Mouse (Mus musculus) limb, embryonic 13.5 days (tissue): ENCODE data around the gene Dlk1. TPM values are rescaled to one million over a fixed set of nuclear protein-coding genes. Genes with fewer than 3 reads are reported as not detected.

Experiments
- ATAC-seq: fragments of 200-750 bp; cut with Nextera tagmentation; 2 replicates; pipeline ENCODE4 v1.8.0; 2017; ENCODE audit warnings: low read depth, moderate number of reproducible peaks, moderate TSS enrichment; ENCODE audit not compliant: low FRiP score
- H3K27ac ChIP-seq: fragments of 300-500 bp; sonication (generic); 2 replicates; pipeline ENCODE4 v1.5.1; 2015; ENCODE audit warnings: inconsistent platforms, mild to moderate bottlenecking, moderate library complexity
- H3K27me3 ChIP-seq: fragments of 300-500 bp; sonication (generic); 2 replicates; pipeline ENCODE4 v1.6.1; 2015; ENCODE audit warnings: mild to moderate bottlenecking, inconsistent platforms
- H3K36me3 ChIP-seq: fragments of 300-500 bp; sonication (generic); 2 replicates; pipeline ENCODE4 v1.6.1; 2015; ENCODE audit warnings: inconsistent platforms, mild to moderate bottlenecking, moderate library complexity
- H3K4me1 ChIP-seq: fragments of 300-500 bp; sonication (generic); 2 replicates; pipeline ENCODE4 v1.6.1; 2015; ENCODE audit warnings: inconsistent platforms
- H3K4me2 ChIP-seq: fragments of 300-500 bp; sonication (generic); replicated peaks from 2 replicates; pipeline ENCODE4 v1.6.1; 2015; ENCODE audit warnings: inconsistent platforms, mild to moderate bottlenecking, moderate library complexity
- H3K4me3 ChIP-seq: fragments of 300-500 bp; sonication (generic); 2 replicates; pipeline ENCODE4 v1.5.1; 2015; ENCODE audit warnings: moderate library complexity, mild to moderate bottlenecking, inconsistent platforms
- H3K9ac ChIP-seq: fragments of 300-500 bp; sonication (generic); 2 replicates; pipeline ENCODE4 v1.6.1; 2015; ENCODE audit warnings: mild to moderate bottlenecking, inconsistent platforms
- H3K9me3 ChIP-seq: fragments of 300-500 bp; sonication (generic); 2 replicates; pipeline ENCODE4 v1.6.1; 2016; ENCODE audit warnings: inconsistent platforms
- WGBS: fragments of 180-500 bp; shearing (Covaris S2); methylation state at CpG from one replicate; pipeline ENCODE4 v1.1.7; 2015; 5-methylcytosine and 5-hydroxymethylcytosine counted together
- polyA plus RNA-seq: library from polyadenylated mRNA; unstranded; fragments of >200 nt; fragmentation: Nextera tagmentation; extraction: Ambion mirVana; gene quantifications from 2 replicates; pipeline ENCODE4 v1.2.1, GENCODE M21; 2015

The Dlk1 gene
- polyA plus RNA-seq, 1 experiment from 2014 or later, result 395 TPM

DNA sequence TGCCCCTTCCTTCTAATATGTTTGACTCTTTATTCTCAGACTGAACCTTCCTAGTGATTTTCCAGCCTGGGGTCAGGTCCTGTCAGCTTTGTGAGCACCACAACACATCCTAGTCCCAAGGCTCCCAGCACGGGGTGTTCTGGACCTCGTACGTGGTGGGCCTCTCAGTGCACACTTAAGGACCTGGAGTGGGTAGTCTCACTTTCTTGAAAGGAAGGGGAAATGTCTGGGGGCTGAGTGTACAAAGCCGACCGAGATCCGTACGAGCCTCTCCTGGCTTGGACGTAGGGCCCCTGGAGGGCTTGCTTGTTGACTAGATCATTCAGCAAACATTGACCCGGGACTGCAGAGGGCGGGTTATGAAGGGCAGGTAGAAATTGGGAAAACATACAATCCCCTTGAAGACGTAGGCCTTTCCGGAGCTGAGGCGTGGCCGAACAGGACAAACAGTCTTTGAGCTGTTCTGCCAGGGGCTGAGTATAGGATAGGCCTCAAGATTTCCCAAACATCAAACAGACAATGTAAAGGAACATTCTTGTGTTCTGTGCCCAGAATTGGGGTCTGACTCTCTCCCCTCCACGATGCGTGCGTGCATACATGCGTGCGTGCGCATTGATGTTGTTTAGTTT, 42.5 kb downstream of the Dlk1 start:
- Histone ChIP-seq H3K4me1 (0 out of 2 replicates have a peak, but pooled peaks cover 4% of the 10 kb centered on the region), H3K27ac (peak overlapping the region; percentile 15; the same call in 1 of the 2 replicates), H3K27me3 (no peaks in the 10 kb centered on the region), H3K9ac (no peak overlapping the region), H3K4me2 (no peak overlapping the region), H3K9me3 (no peaks in the 10 kb centered on the region), H3K4me3 (no peak overlapping the region), H3K36me3 (no peaks in the 10 kb centered on the region)
- WGBS, result 79% methylated on average over 20 of the region's 20 CpGs
- ATAC-seq, result no peak

DNA sequence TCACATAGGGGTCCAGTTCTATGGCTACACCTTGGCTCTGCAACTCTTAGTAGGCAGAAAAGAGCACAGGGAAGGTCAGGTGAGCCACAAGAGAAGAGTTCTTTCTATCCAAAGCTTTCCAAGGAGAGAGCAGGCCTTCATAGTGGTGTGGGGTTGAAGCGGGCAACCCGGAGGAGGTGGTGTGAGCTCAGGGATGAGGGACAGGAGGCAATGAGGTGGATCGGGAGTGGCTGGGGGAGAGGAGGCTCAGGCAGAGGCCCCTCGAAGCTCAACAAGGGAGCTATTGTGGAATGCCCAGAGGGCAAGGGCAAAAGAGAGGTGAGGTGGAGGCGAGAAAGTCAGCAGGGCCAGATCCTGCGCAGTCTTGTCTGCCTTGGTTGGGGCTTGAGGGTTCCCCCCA, 43.8 kb downstream of the Dlk1 start:
- Histone ChIP-seq H3K36me3 (no peaks in the 10 kb centered on the region), H3K27me3 (no peaks in the 10 kb centered on the region), H3K9ac (no peak overlapping the region), H3K4me3 (no peak overlapping the region), H3K9me3 (no peaks in the 10 kb centered on the region), H3K4me2 (no peak overlapping the region), H3K27ac (no peak overlapping the region), H3K4me1 (peaks cover 8% of the 10 kb centered on the region; the same call in 1 of the 2 replicates)
- ATAC-seq, result no peak
- WGBS, result 68% methylated on average over 6 of the region's 6 CpGs

DNA sequence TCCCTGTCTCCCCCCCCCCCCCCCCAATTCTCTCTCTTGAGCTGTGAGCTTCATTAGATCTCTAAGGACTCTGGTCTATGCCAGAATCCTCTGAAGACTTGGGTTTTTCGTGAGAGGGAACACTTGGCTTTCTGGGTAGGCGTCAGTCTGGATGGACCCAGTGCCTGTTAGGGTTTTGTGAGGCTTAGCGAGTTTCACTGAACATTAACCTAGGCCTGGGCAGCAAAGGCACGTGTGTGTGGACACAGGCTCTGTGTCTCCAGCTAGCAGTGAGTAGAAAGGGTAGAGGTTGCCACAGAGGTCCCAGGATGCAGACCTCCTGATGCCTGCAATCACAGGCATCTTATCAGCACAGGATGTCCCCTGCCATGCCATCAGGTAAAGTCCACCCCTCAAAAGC, 48.4 kb downstream of the Dlk1 start:
- Histone ChIP-seq H3K27ac (peak overlapping the region; percentile 49; the same call in 1 of the 2 replicates), H3K4me1 (peaks cover 8% of the 10 kb centered on the region; the same call in 1 of the 2 replicates), H3K4me3 (no peak overlapping the region), H3K9ac (no peak overlapping the region), H3K9me3 (no peaks in the 10 kb centered on the region), H3K27me3 (no peaks in the 10 kb centered on the region), H3K4me2 (no peak overlapping the region), H3K36me3 (no peaks in the 10 kb centered on the region)
- ATAC-seq, result no peak
- 35% methylated on average over 4 of the region's 4 CpGs for WGBS

DNA sequence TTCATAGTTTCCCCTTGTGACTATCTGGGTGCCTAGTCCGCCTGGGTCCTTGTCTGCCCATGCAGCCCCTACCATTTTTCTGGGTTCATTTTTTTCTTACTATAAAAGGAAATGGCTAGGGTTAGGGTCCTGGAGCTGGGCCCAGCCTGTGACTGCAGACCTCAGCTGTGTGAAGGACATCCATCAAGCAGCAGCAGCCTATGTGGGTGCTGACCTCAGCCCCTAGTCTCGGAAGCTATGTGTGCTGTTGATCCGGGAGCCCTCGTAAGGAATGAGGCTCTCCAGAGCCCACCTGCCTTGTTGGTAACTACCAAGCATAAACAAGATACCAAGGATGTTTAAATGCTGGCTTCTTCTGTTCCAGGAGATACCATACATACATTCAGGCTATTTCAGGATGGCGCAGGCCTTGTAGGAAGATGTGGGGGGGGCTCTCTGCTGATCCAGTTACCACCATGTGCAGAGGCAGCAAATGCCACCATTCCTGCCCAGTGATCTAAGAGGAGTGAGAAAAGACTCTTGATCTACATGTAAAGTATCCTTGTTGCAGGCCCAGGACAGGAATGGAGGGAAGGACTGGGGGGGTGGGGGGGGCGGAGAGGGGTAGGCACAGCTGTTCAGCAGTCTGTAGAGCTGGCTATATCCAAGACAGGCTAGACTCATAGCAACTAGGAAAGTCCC, 49.9 kb downstream of the Dlk1 start:
- Histone ChIP-seq H3K27me3 (no peaks in the 10 kb centered on the region), H3K4me3 (no peak overlapping the region), H3K4me2 (no peak overlapping the region), H3K36me3 (no peaks in the 10 kb centered on the region), H3K27ac (no peak overlapping the region), H3K4me1 (peaks cover 4% of the 10 kb centered on the region; the same call in 1 of the 2 replicates), H3K9me3 (no peaks in the 10 kb centered on the region), H3K9ac (no peak overlapping the region)
- WGBS, result 70% methylated on average over 6 of the region's 6 CpGs
- ATAC-seq, result peak; percentile 76

DNA sequence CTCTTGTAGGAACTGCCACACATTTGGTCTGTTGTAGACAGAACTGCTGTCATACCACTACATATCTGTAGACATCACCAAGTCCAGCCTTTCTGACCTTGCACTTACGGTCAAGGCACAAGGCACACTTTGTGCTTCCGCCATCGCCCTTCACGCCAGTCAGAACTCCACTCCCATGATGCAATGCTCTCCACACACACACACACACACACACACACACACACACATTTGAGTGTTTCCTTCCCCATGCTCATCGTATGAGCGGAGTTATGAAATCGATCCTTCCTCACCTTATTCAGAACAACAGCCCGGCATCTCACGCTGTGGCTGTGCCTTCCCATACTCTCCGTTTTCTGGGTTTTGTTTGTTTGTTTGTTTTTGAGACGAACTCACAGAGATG, 55.1 kb downstream of the Dlk1 start:
- H3K9me3 ChIP-seq, result no peaks in the 10 kb centered on the region
- peaks cover 6% of the 10 kb centered on the region; the same call in 1 of the 2 replicates for H3K27me3 ChIP-seq
- H3K36me3 ChIP-seq, result no peaks in the 10 kb centered on the region
- H3K4me2 ChIP-seq, result no peak overlapping the region
- 78% methylated on average over 11 of the region's 11 CpGs for WGBS
- H3K4me3 ChIP-seq, result no peak overlapping the region
- no peak overlapping the region for H3K27ac ChIP-seq
- H3K9ac ChIP-seq, result no peak overlapping the region
- H3K4me1 ChIP-seq, result peaks cover 32% of the 10 kb centered on the region
- ATAC-seq, result no peak

DNA sequence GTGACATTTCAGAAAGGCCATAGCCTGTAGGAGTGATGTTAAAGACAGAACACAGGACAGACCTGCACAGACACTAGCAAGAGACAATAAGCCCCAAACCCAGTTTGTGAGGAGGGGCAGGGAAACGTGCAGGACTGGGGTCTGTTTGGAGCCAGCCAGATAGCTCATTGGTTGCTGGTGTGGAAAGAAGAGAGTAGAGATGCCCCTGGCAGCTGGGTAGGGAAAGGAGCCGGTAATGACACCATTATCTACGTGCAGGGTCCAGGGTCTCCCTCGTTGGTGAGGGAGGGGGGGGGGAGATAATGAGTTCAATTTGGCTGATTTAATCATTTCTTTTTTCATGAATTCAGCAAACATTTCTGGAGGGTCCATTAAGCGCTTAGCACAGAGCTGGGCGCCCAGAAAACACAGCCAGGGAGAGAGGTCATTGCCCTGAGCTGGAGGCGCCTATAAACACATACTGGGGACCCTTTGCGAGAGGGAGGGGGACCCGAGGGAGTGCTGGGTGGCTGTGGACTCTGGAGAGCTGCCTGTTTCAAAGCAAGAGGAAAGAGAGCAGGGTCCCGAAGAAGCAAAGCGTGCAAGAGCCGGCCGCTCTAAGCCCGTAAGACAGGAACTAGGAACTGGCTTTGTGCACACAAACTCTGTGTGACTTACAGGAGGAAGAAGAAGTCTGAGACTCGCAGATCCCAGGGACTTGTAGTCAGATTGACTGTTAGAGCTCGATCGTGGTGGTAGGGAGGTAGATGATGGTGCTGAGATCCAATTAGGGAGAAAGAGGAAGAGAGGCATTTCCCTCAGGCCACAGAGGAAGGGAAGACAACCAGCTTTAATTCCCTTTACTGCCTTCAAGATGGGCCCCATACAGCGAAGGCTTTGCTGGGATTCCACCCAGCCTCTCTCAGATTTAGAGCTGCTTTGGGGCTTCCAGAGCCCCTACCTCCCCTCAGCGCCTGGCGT, 56.2 kb downstream of the Dlk1 start:
- Histone ChIP-seq H3K27me3 (peaks cover 6% of the 10 kb centered on the region; the same call in 1 of the 2 replicates), H3K9me3 (no peaks in the 10 kb centered on the region), H3K4me1 (peaks cover 42% of the 10 kb centered on the region), H3K4me2 (peak overlapping the region; percentile 25), H3K4me3 (no peak overlapping the region), H3K36me3 (no peaks in the 10 kb centered on the region), H3K27ac (no peak overlapping the region), H3K9ac (peak overlapping the region; percentile 35; the same call in 1 of the 2 replicates)
- WGBS, result 17% methylated on average over 20 of the region's 20 CpGs
- ATAC-seq, result no peak

DNA sequence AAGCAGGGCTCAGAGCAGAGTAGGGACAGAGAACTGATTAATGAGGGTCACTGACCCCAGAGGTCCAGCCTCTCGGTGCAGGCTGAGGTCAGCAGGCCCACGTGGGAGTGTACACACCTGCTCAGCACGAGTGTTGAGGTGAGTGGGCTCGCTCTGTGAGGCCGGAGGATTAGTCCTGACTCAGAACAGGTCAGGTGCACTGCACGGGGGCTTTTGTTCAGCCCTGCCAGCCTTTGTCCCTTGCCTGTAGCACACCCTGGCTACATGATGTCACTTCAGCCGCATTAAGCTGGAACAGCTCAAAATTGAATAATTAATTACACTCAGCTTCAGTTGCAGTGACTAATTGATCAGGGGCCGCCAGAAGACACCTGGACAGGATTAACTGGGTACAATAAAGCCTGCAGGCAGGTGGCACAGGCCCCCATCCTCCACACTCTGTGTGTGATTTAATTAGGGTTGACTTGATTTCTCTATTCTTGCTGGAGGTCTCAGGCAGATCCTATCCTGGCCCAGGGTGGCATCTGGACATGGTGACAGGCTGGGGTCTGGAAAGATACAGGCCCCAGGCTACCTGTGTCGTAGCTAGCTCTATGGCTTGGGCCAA, 57.0 kb downstream of the Dlk1 start:
- peaks cover 6% of the 10 kb centered on the region; the same call in 1 of the 2 replicates for H3K27me3 ChIP-seq
- H3K4me3 ChIP-seq, result no peak overlapping the region
- peak overlapping the region; percentile 35; the same call in 1 of the 2 replicates for H3K9ac ChIP-seq
- H3K4me1 ChIP-seq, result peaks cover 51% of the 10 kb centered on the region
- WGBS, result 22% methylated on average over 9 of the region's 9 CpGs
- no peak overlapping the region for H3K27ac ChIP-seq
- ATAC-seq, result no peak
- peak overlapping the region; percentile 25; the same call in 1 of the 2 replicates for H3K4me2 ChIP-seq
- no peaks in the 10 kb centered on the region for H3K36me3 ChIP-seq
- H3K9me3 ChIP-seq, result no peaks in the 10 kb centered on the region

DNA sequence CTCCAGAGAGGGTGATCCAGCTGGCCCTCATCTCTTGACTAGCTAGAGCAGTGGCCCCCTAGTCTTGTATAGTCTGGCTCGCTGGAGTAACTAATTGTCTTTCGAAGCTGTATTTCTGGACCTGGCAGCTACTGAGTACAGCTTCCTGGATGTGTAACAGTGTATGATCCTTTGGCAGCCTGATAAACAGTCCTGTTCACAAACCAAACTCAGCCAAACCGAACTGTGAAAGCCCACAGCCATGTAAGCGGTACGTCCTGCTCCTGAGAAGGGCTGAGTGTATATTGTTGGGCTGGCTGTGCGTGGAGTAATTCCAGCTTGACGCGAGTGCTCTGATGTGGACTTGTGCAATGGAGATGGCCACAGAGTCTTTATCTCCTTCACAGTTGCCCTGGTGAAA, 57.6 kb downstream of the Dlk1 start:
- ATAC-seq, result no peak
- Histone ChIP-seq H3K4me1 (peaks cover 52% of the 10 kb centered on the region), H3K4me2 (no peak overlapping the region)

DNA sequence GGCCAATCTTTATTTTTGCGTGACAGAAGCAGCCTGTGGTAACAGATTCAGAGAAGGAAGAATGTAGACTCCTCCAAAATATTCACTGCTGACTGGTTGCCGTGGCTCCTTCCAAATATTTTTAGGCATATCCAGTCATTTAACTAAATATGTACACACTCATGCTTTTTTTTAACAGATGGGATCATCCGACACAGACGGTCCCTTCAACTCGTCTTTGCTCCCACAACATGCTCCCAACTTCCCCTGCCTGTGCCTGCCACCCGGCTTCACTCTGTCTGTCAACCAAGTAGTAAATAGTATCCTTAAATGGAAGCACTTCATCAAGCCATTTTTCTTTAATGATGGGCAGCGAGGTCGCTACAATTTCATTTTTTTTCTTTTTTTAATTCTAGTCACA, 58.8 kb downstream of the Dlk1 start:
- Histone ChIP-seq H3K36me3 (no peaks in the 10 kb centered on the region), H3K9ac (no peak overlapping the region), H3K4me3 (no peak overlapping the region), H3K27me3 (peaks cover 6% of the 10 kb centered on the region; the same call in 1 of the 2 replicates), H3K27ac (no peak overlapping the region; the same call in 1 of the 2 replicates), H3K4me1 (peaks cover 56% of the 10 kb centered on the region), H3K9me3 (no peaks in the 10 kb centered on the region), H3K4me2 (no peak overlapping the region)
- no peak for ATAC-seq
- WGBS, result 76% methylated on average over 8 of the region's 8 CpGs

More for the DNA sequence above, 57.6 kb downstream of the Dlk1 start:
- Histone ChIP-seq H3K4me3 (no peak overlapping the region), H3K36me3 (no peaks in the 10 kb centered on the region), H3K9me3 (no peaks in the 10 kb centered on the region), H3K27ac (no peak overlapping the region), H3K27me3 (peaks cover 6% of the 10 kb centered on the region; the same call in 1 of the 2 replicates), H3K9ac (no peak overlapping the region)
- WGBS, result 81% methylated on average over 8 of the region's 8 CpGs

DNA sequence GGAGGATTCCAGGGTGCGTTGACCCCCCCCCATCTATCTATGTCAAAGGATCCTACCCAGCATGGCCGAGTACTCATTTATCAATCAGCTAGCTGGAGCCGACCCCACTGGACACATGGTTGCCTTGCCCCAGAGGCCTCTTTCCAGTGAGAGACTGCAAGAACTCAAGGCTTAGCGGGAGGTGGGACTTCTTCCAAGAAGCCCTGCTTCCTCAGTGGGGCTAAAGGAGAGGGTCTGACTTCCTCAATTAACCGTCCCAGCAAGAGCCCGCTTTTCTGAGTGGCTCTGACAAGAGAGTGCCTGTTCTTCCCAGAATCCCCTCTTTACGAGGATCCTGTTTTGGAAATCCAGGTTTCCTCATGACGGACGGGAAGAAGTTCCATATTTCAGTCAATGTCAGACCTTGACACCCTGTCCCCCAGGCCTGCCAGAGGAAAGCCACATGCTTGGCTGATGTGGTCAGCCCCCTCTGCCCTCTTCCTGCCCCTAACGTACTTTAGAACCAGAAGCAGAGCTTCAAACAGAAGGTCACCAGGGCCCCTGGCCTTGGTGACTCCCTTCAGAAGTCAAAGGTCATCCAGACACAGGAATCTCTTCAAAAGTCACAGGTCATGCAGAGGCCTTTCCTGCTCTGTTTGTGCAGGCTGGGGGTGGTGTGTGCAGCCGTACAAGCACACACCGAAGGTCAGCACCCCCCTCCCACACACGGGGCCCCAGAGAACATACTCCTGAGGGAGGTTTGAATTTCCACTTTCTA, 59.7 kb downstream of the Dlk1 start:
- Histone ChIP-seq H3K27ac (no peak overlapping the region; the same call in 1 of the 2 replicates), H3K9me3 (no peaks in the 10 kb centered on the region), H3K4me3 (no peak overlapping the region), H3K36me3 (no peaks in the 10 kb centered on the region), H3K4me2 (no peak overlapping the region), H3K4me1 (peaks cover 63% of the 10 kb centered on the region), H3K27me3 (peaks cover 6% of the 10 kb centered on the region; the same call in 1 of the 2 replicates), H3K9ac (peak overlapping the region; percentile 43; the same call in 1 of the 2 replicates)
- WGBS, result 24% methylated on average over 13 of the region's 13 CpGs
- no peak for ATAC-seq
